Mouse (Mus musculus): ENCODE data around the gene Zfp960. TPM values are rescaled to one million over a fixed set of nuclear protein-coding genes. Genes with fewer than 3 reads are reported as not detected.
"Not testable (repeated sequence)": the region's sequence is repeated elsewhere in the genome, so short reads cannot be mapped to it uniquely, and the experiment has no call there.

Gene Zfp960
- 4.4 and 5.4 TPM in 2 replicates for polyA plus RNA-seq (2012; rRNA removed)

DNA sequence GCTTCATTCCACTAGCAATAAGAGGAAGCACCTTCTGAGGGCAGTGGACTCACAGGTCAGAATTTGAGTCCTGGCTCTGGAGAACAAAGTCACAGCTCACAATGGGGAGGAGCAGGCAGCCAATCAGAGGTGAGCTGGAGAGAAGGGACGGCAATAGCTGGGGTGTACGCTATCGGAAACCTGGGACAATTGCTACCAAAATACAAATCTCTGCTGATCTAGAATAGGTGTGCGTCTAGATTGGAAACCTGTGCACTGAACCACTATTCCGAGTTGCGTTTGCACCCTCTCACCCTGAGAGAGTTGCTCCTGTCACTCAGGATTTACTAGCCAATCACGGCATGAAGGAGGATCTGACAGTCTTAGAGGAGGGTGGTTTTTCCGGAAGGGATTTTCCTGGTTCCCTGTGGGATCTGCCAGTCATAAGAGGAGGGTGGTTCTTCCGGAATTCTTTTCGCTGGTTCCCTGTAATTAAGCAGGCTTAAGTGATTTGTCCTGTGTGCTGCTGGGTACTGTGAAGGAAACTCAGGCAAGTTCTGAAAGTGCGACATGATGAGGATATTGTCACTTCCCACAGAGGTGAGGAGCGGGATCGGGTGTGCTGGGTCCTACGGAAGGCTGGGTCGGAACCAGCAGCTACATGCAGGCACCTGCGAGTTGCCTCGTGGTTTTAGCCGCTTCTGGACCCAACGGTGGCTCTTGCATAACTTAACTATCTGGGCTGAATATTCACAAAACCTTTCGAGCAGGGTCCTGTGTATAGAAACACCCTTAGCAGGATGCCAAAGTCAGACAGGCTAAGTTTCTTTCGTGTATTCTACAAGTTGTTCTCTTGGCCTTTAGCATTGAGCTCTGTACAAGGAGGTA, at the start of gene Zfp960:
Gene Zfp960, plus strand, starts transcription at position 486 of the 867 bp plus-strand sequence.
- DNase-seq (ENCODE audit: low spot score) = peak; percentile 58

GRCm38 (mm10) chr17:17018071-17018470, 45.8 kb upstream of the Zfp960 start:
- not testable (repeated sequence) for DNase-seq (ENCODE audit: low spot score)

GRCm38 (mm10) chr17:17059566-17059965, 4.3 kb upstream of the Zfp960 start:
- DNase-seq (ENCODE audit: low spot score) = not testable (repeated sequence)

GRCm38 (mm10) chr17:17120830-17121502, 57.1 kb downstream of the Zfp960 start, which contains the start of gene Zfp97:
TSS of gene Zfp97 (plus strand) at chr17:17121415.
- not testable (repeated sequence) for DNase-seq (ENCODE audit: low spot score)

Other genes starting within 250 kb of the Zfp960 start
- 5.9 and 8.0 TPM in 2 replicates for gene Zfp97, start 57.3 kb downstream of the Zfp960 start, polyA plus RNA-seq (2012; rRNA removed)